Mouse (Mus musculus) retina, adult 2 months (tissue): Measurements from ENCODE around the gene Mslnl.

ENCODE experiments used
- DNase-seq: peaks from one replicate; pipeline ENCODE4 v3.0.0-alpha.2; 2012; ENCODE audit warnings: low read depth, low spot score

Gene Mslnl

GRCm38 (mm10) chr17:25785281-25785745, 49.5 kb downstream of the Mslnl start, which contains the start of gene Haghl:
Gene Haghl (minus strand): TSS chr17:25785673.
- DNase-seq = peak; percentile 90

GRCm38 (mm10) chr17:25786280-25786679, 50.4 kb downstream of the Mslnl start, which contains the start of gene Ccdc78:
Gene Ccdc78 (plus strand): TSS chr17:25786580.
- no peak for DNase-seq

GRCm38 (mm10) chr17:25786781-25787504, 51.1 kb downstream of the Mslnl start:
- DNase-seq = no peak

GRCm38 (mm10) chr17:25791320-25791842, 55.5 kb downstream of the Mslnl start:
- no peak for DNase-seq

GRCm38 (mm10) chr17:25791843-25792527, 56.1 kb downstream of the Mslnl start:
- DNase-seq = peak; percentile 74

GRCm38 (mm10) chr17:25792615-25793014, 56.8 kb downstream of the Mslnl start, which contains the start of gene Fam173a:
Gene Fam173a (minus strand): TSS chr17:25792901.
- DNase-seq = no peak

- no peak for DNase-seq
Observed at GRCm38 (mm10) chr17:25794197-25794596, 58.4 kb downstream of the Mslnl start.

GRCm38 (mm10) chr17:25794998-25795397, 59.2 kb downstream of the Mslnl start:
- no peak for DNase-seq

GRCm38 (mm10) chr17:25795609-25796092, 59.8 kb downstream of the Mslnl start, which contains the start of gene AC134908.4:
Gene AC134908.4 (minus strand): TSS chr17:25795659.
- no peak for DNase-seq

GRCm38 (mm10) chr17:25796211-25796771, 60.4 kb downstream of the Mslnl start:
- no peak for DNase-seq

GRCm38 (mm10) chr17:25796951-25797369, 61.1 kb downstream of the Mslnl start, which contains the start of gene Metrn:
Gene Metrn (minus strand): TSS chr17:25797136.
- no peak for DNase-seq
